Mouse (Mus musculus) kidney, adult 2 months (tissue): ENCODE results near the gene Armc9. TPM values are rescaled to one million over a fixed set of nuclear protein-coding genes. Genes with fewer than 3 reads are reported as not detected.

Experiments used
- DNase-seq: peaks from one replicate; pipeline ENCODE4 v3.0.0; 2021
- H3K27ac ChIP-seq: fragments of 200-500 bp; 2 replicates; pipeline ENCODE4 v1.5.1; 2012; ENCODE audit warnings: low read depth, low read length, control low read depth, inconsistent platforms; ENCODE audit not compliant: insufficient read depth
- H3K27me3 ChIP-seq: fragments of 200-500 bp; replicated peaks from 2 replicates; pipeline ENCODE4 v1.6.1; 2012; ENCODE audit warnings: mild to moderate bottlenecking, moderate library complexity, low read length, inconsistent platforms; ENCODE audit not compliant: control insufficient read depth, insufficient read depth
- H3K36me3 ChIP-seq: fragments of 200-500 bp; 2 replicates; pipeline ENCODE4 v1.6.1; 2012; ENCODE audit warnings: mild to moderate bottlenecking, moderate library complexity, low read length, inconsistent platforms; ENCODE audit not compliant: control insufficient read depth, insufficient read depth
- H3K4me1 ChIP-seq: fragments of 200-500 bp; 2 replicates; pipeline ENCODE4 v1.6.1; 2011; ENCODE audit warnings: low read length; ENCODE audit not compliant: control insufficient read depth, insufficient read depth
- H3K4me3 ChIP-seq: fragments of 200-500 bp; 2 replicates; pipeline ENCODE4 v1.5.1; 2011; ENCODE audit warnings: mild to moderate bottlenecking, low read depth, low read length, control low read depth; ENCODE audit not compliant: insufficient read depth
- CTCF ChIP-seq: fragments of 200-500 bp; conservative IDR thresholded peaks from 2 replicates; pipeline ENCODE4 v1.5.1; 2011; ENCODE audit warnings: low read depth, mild to moderate bottlenecking, control low read depth, low read length, moderate library complexity, mixed read lengths; ENCODE audit not compliant: insufficient read depth, insufficient read length
- POLR2A ChIP-seq: fragments of 200-500 bp; IDR thresholded peaks from one replicate; pipeline ENCODE4 v1.6.1; 2011; ENCODE audit warnings: low read depth, low read length, control low read depth
- WGBS: fragments of 180-500 bp; shearing (Covaris S2); methylation state at CpG from one replicate; pipeline ENCODE4 v1.1.7; 2018; 5-methylcytosine and 5-hydroxymethylcytosine counted together
- polyA plus RNA-seq: library from polyadenylated mRNA; depleted of rRNA; stranded (reverse); fragments of >200 nt; gene quantifications from 2 replicates; pipeline ENCODE4 v1.2.3, GENCODE M21; 2012

Gene Armc9
- polyA plus RNA-seq, 1 experiment: 7.4 TPM

GRCm38 (mm10) chr1:86233808-86234207 lies 79.2 kb downstream of the Armc9 start:
- DNase-seq: peak; percentile 14
- TF ChIP-seq POLR2A (no peak), CTCF (no peak)
- 63% methylated on average over 4 of the region's 4 CpGs for WGBS

GRCm38 (mm10) chr1:86235118-86235517 lies 80.5 kb downstream of the Armc9 start:
- no peak for DNase-seq
- TF ChIP-seq POLR2A (no peak), CTCF (no peak)
- Histone ChIP-seq H3K36me3 (no peaks in the 10 kb centered on the region), H3K27me3 (no peaks in the 10 kb centered on the region), H3K4me3 (no peak overlapping the region), H3K27ac (no peak overlapping the region), H3K4me1 (no peaks in the 10 kb centered on the region)
- WGBS: 88% methylated on average over 10 of the region's 10 CpGs

More at GRCm38 (mm10) chr1:86233808-86234207, 79.2 kb downstream of the Armc9 start:
- H3K27ac ChIP-seq: peak overlapping the region; percentile 8; the same call in 1 of the 2 replicates
- H3K4me1 ChIP-seq: no peaks in the 10 kb centered on the region
- H3K4me3 ChIP-seq: no peak overlapping the region
- H3K36me3 ChIP-seq: no peaks in the 10 kb centered on the region
- H3K27me3 ChIP-seq: no peaks in the 10 kb centered on the region

- Histone ChIP-seq H3K4me3 (no peak overlapping the region), H3K27me3 (no peaks in the 10 kb centered on the region), H3K36me3 (no peaks in the 10 kb centered on the region), H3K27ac (no peak overlapping the region), H3K4me1 (no peaks in the 10 kb centered on the region)
- TF ChIP-seq POLR2A (no peak), CTCF (no peak)
- WGBS: 84% methylated on average over 10 of the region's 10 CpGs
- DNase-seq: no peak
These were observed 81.9 kb downstream of the Armc9 start for GRCm38 (mm10) chr1:86236442-86236841.

GRCm38 (mm10) chr1:86239010-86239409 lies 84.4 kb downstream of the Armc9 start:
- Histone ChIP-seq H3K36me3 (no peaks in the 10 kb centered on the region), H3K27me3 (no peaks in the 10 kb centered on the region), H3K4me3 (no peak overlapping the region), H3K4me1 (no peaks in the 10 kb centered on the region), H3K27ac (no peak overlapping the region)
- DNase-seq: no peak
- WGBS: 57% methylated on average over 8 of the region's 8 CpGs
- TF ChIP-seq POLR2A (no peak), CTCF (no peak)

- H3K27ac ChIP-seq: no peak overlapping the region
- H3K36me3 ChIP-seq: no peaks in the 10 kb centered on the region
- H3K4me3 ChIP-seq: no peak overlapping the region
- no peaks in the 10 kb centered on the region for H3K27me3 ChIP-seq
- DNase-seq: no peak
- WGBS: 90% methylated on average over 6 of the region's 6 CpGs
- no peak for TF ChIP-seq CTCF
- TF ChIP-seq POLR2A: no peak
- H3K4me1 ChIP-seq: no peaks in the 10 kb centered on the region
These were observed 85.3 kb downstream of the Armc9 start for GRCm38 (mm10) chr1:86239871-86240270.

- no peak for DNase-seq
- Histone ChIP-seq H3K27me3 (no peaks in the 10 kb centered on the region), H3K27ac (no peak overlapping the region), H3K4me3 (no peak overlapping the region), H3K36me3 (no peaks in the 10 kb centered on the region), H3K4me1 (no peaks in the 10 kb centered on the region)
- TF ChIP-seq CTCF (no peak), POLR2A (no peak)
- 76% methylated on average over 2 of the region's 2 CpGs for WGBS
These were observed 86.4 kb downstream of the Armc9 start for GRCm38 (mm10) chr1:86240959-86241358.

GRCm38 (mm10) chr1:86243490-86243889 lies 88.9 kb downstream of the Armc9 start:
- Histone ChIP-seq H3K4me1 (no peaks in the 10 kb centered on the region), H3K36me3 (no peaks in the 10 kb centered on the region), H3K27me3 (no peaks in the 10 kb centered on the region), H3K4me3 (no peak overlapping the region), H3K27ac (no peak overlapping the region)
- TF ChIP-seq POLR2A (no peak), CTCF (no peak)
- DNase-seq: no peak
- 77% methylated on average over 6 of the region's 6 CpGs for WGBS
